Mouse (Mus musculus) cortical plate, adult 2 months (tissue): ENCODE measurements at regions not wholly inside any gene's neighbourhood (a gene's known extent, or its start where the extent isn't known, plus 50 kb on each side); places are given as distances from the start of the nearest gene placed in this dataset.

Experiments used
- CTCF ChIP-seq: fragments of 200-500 bp; IDR thresholded peaks from 2 replicates; pipeline ENCODE4 v1.5.1; 2011; ENCODE audit warnings: mild to moderate bottlenecking, control low read depth, low read length; ENCODE audit not compliant: insufficient read depth; ENCODE audit errors: extremely low read depth
- POLR2A ChIP-seq: fragments of 200-500 bp; IDR thresholded peaks from 2 replicates; pipeline ENCODE4 v1.6.1; 2011; ENCODE audit warnings: mild to moderate bottlenecking, low read length, control low read depth; ENCODE audit not compliant: insufficient read depth; ENCODE audit errors: extremely low read depth

- TF ChIP-seq CTCF (no peak), POLR2A (no peak)
Measured at GRCm38 (mm10) chr15:37157386-37157785, 149.8 kb upstream of the Zfp706 start.
